Mouse (Mus musculus): ENCODE results near the gene Insl5. TPM values are rescaled to one million over a fixed set of nuclear protein-coding genes. Genes with fewer than 3 reads are reported as not detected.

Gene Insl5
- polyA plus RNA-seq, 1 experiment = not detected

DNA sequence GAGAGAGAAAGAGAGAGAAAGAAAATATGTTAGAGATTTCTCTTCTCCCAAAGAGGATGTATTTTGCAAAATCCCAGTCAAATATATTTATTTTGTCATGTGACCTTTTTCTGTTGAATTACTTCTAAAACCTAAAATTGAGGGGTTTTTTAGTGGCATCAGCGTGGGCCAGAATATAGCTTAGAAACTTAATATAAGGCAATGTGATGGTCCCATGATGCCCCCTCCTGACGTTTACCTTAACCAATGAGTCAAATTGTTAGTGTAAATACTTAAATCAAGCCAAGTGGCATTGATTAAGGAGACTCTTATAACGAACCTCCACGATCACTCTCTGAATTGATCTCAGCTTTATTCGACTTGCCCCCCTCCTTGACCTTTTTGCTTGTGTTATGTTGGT is 52.5 kb downstream of the Insl5 start:
- no peak overlapping the region for H3K4me3 ChIP-seq
- no peaks in the 10 kb centered on the region for H3K36me3 ChIP-seq (ENCODE audit: control insufficient read depth, insufficient read depth)
- no peaks in the 10 kb centered on the region for H3K27me3 ChIP-seq (ENCODE audit: control insufficient read depth, insufficient read depth, insufficient read length)
- no peak overlapping the region for H3K4me2 ChIP-seq (ENCODE audit: low read depth)
- TF ChIP-seq REST (IDR thresholded peaks at IDR 0.05; ENCODE audit: insufficient read depth, insufficient read length) (no peak), CEBPB (IDR thresholded peaks at IDR 0.05; ENCODE audit: insufficient read depth, poor library complexity, severe bottlenecking) (no peak), POLR2AphosphoS2 (IDR thresholded peaks at IDR 0.05; ENCODE audit: insufficient read length, low read depth) (no peak), TCF12 (IDR thresholded peaks at IDR 0.05; ENCODE audit: insufficient read depth, poor library complexity, severe bottlenecking) (no peak), MYOD1 (IDR thresholded peaks at IDR 0.05; ENCODE audit: control insufficient read depth in 1 of 3, insufficient read length in 2 of 3, low read depth in 2 of 3) (no peak), TCF3 (IDR thresholded peaks at IDR 0.05; ENCODE audit: insufficient read length, low read depth) (no peak), SRF (IDR thresholded peaks at IDR 0.05; ENCODE audit: control insufficient read depth, insufficient read length, low read depth) (no peak), E2F4 (IDR thresholded peaks at IDR 0.05; ENCODE audit: insufficient read depth) (no peak), POLR2A (IDR thresholded peaks at IDR 0.05; ENCODE audit: insufficient read length, low read depth) (no peak), MAX (IDR thresholded peaks at IDR 0.05; ENCODE audit: low read depth) (no peak), MYOG (IDR thresholded peaks at IDR 0.05; ENCODE audit: control insufficient read depth in 1 of 3, insufficient read depth in 1 of 3, insufficient read length in 2 of 3, low read depth in 2 of 3) (no peak), USF1 (IDR thresholded peaks at IDR 0.05; ENCODE audit: low read depth) (no peak)
- no peaks in the 10 kb centered on the region for H3K79me2 ChIP-seq (ENCODE audit: control insufficient read depth, insufficient read depth)
- H3ac ChIP-seq (ENCODE audit: control insufficient read depth, insufficient read length) = no peak overlapping the region

DNA sequence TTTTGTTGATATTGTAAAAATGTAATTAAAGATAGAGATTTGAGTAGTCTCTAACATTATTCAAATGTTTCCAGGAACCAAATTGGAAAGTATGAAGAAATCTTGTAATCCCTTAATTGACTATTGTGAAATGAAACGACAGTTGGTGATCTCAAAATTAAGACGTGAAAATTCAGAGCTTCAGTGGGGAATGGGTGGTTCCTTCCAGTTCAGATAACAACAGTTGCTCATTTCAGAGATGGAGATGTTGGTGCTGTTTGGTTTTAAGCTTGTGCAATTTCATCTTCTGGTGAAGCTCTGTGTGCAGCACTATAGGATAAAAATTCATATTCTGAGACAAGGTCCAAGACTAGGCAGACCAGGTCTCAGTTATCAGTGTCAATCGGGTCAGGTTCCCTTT is 54.6 kb downstream of the Insl5 start:
- no peak overlapping the region for H3K4me3 ChIP-seq
- no peaks in the 10 kb centered on the region for H3K27me3 ChIP-seq (ENCODE audit: control insufficient read depth, insufficient read depth, insufficient read length)
- no peak overlapping the region for H3ac ChIP-seq (ENCODE audit: control insufficient read depth, insufficient read length)
- no peaks in the 10 kb centered on the region for H3K36me3 ChIP-seq (ENCODE audit: control insufficient read depth, insufficient read depth)
- H3K79me2 ChIP-seq (ENCODE audit: control insufficient read depth, insufficient read depth) = no peaks in the 10 kb centered on the region
- no peak for TF ChIP-seq POLR2A (IDR thresholded peaks at IDR 0.05; ENCODE audit: insufficient read length, low read depth)
- no peak for TF ChIP-seq TCF3 (IDR thresholded peaks at IDR 0.05; ENCODE audit: insufficient read length, low read depth)
- TF ChIP-seq USF1 (IDR thresholded peaks at IDR 0.05; ENCODE audit: low read depth) = no peak
- TF ChIP-seq MYOD1 (IDR thresholded peaks at IDR 0.05; ENCODE audit: control insufficient read depth in 1 of 3, insufficient read length in 2 of 3, low read depth in 2 of 3) = no peak
- TF ChIP-seq CEBPB (IDR thresholded peaks at IDR 0.05; ENCODE audit: insufficient read depth, poor library complexity, severe bottlenecking) = no peak
- TF ChIP-seq MAX (IDR thresholded peaks at IDR 0.05; ENCODE audit: low read depth) = no peak
- TF ChIP-seq TCF12 (IDR thresholded peaks at IDR 0.05; ENCODE audit: insufficient read depth, poor library complexity, severe bottlenecking) = no peak
- TF ChIP-seq REST (IDR thresholded peaks at IDR 0.05; ENCODE audit: insufficient read depth, insufficient read length) = no peak
- no peak for TF ChIP-seq MYOG (IDR thresholded peaks at IDR 0.05; ENCODE audit: control insufficient read depth in 1 of 3, insufficient read depth in 1 of 3, insufficient read length in 2 of 3, low read depth in 2 of 3)
- TF ChIP-seq E2F4 (IDR thresholded peaks at IDR 0.05; ENCODE audit: insufficient read depth) = no peak
- no peak for TF ChIP-seq POLR2AphosphoS2 (IDR thresholded peaks at IDR 0.05; ENCODE audit: insufficient read length, low read depth)
- no peak for TF ChIP-seq SRF (IDR thresholded peaks at IDR 0.05; ENCODE audit: control insufficient read depth, insufficient read length, low read depth)
- H3K4me2 ChIP-seq (ENCODE audit: low read depth) = no peak overlapping the region

DNA sequence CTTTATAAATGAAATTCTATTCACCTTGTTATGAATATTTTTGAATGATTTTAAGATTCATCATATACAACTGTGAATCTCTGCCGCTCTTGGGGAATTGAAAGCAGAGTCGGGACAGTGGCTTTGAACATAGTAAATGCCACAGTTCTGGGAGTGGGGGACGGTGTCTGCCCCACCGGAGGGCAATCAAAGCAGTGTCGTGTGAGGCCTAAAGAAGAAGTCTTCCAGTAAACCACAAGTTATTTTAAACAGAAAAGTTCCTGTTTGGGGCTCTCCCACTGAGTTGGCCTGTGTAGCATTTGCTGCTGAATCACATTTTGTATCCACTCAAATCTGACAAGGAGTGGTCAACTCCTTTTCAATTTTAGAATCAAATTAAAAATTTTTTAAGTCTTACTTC is 55.5 kb downstream of the Insl5 start:
- Histone ChIP-seq H3K79me2 (ENCODE audit: control insufficient read depth, insufficient read depth) (no peaks in the 10 kb centered on the region), H3K4me3 (no peak overlapping the region), H3K36me3 (ENCODE audit: control insufficient read depth, insufficient read depth) (no peaks in the 10 kb centered on the region), H3ac (ENCODE audit: control insufficient read depth, insufficient read length) (no peak overlapping the region), H3K4me2 (ENCODE audit: low read depth) (no peak overlapping the region), H3K27me3 (ENCODE audit: control insufficient read depth, insufficient read depth, insufficient read length) (no peaks in the 10 kb centered on the region)
- no peak for TF ChIP-seq MYOG (IDR thresholded peaks at IDR 0.05; ENCODE audit: control insufficient read depth in 1 of 3, insufficient read depth in 1 of 3, insufficient read length in 2 of 3, low read depth in 2 of 3)
- no peak for TF ChIP-seq TCF12 (IDR thresholded peaks at IDR 0.05; ENCODE audit: insufficient read depth, poor library complexity, severe bottlenecking)
- TF ChIP-seq MAX (IDR thresholded peaks at IDR 0.05; ENCODE audit: low read depth) = no peak
- TF ChIP-seq POLR2AphosphoS2 (IDR thresholded peaks at IDR 0.05; ENCODE audit: insufficient read length, low read depth) = no peak
- no peak for TF ChIP-seq SRF (IDR thresholded peaks at IDR 0.05; ENCODE audit: control insufficient read depth, insufficient read length, low read depth)

- H3K4me3 ChIP-seq = no peak overlapping the region
- no peaks in the 10 kb centered on the region for H3K79me2 ChIP-seq (ENCODE audit: control insufficient read depth, insufficient read depth)
- no peaks in the 10 kb centered on the region for H3K27me3 ChIP-seq (ENCODE audit: control insufficient read depth, insufficient read depth, insufficient read length)
- H3K36me3 ChIP-seq (ENCODE audit: control insufficient read depth, insufficient read depth) = no peaks in the 10 kb centered on the region
- TF ChIP-seq MYOD1 (IDR thresholded peaks at IDR 0.05; ENCODE audit: control insufficient read depth in 1 of 3, insufficient read length in 2 of 3, low read depth in 2 of 3) (no peak), SRF (IDR thresholded peaks at IDR 0.05; ENCODE audit: control insufficient read depth, insufficient read length, low read depth) (no peak)
- no peak overlapping the region for H3K4me2 ChIP-seq (ENCODE audit: low read depth)
- no peak overlapping the region for H3ac ChIP-seq (ENCODE audit: control insufficient read depth, insufficient read length)
Measured at GRCm38 (mm10) chr4:102969599-102969998, 57.0 kb downstream of the Insl5 start.

Other genes starting within 250 kb of the Insl5 start
- not detected for gene Tctex1d1, start 48.2 kb downstream of the Insl5 start, polyA plus RNA-seq (2012; fragmentation: generic; extraction: Trizol)
- 6.4 TPM for gene Mier1, start 87.5 kb upstream of the Insl5 start, polyA plus RNA-seq (2012; fragmentation: generic; extraction: Trizol)
- 0.47 TPM for gene Wdr78, start 87.7 kb upstream of the Insl5 start, polyA plus RNA-seq (2012; fragmentation: generic; extraction: Trizol)
- 4.2 TPM for gene Slc35d1, start 188.3 kb upstream of the Insl5 start, polyA plus RNA-seq (2012; fragmentation: generic; extraction: Trizol)

Measured in myocyte (in vitro differentiated cells).